Mouse (Mus musculus) bone marrow, adult 2 months (tissue): Measurements from ENCODE around the gene Dlgap1.

Experiments
- CTCF ChIP-seq: fragments of 200-500 bp; IDR thresholded peaks from 2 replicates; pipeline ENCODE4 v1.5.1; 2011; ENCODE audit warnings: low read length, control low read depth; ENCODE audit not compliant: control insufficient read depth, insufficient read depth
- POLR2A ChIP-seq: fragments of 200-500 bp; IDR thresholded peaks from 2 replicates; pipeline ENCODE4 v1.6.1; 2011; ENCODE audit warnings: low read depth, mild to moderate bottlenecking, control low read depth, low read length, borderline replicate concordance; ENCODE audit not compliant: control insufficient read depth

GRCm38 (mm10) chr17:70020376-70020775, 51.5 kb downstream of the Dlgap1 start:
- TF ChIP-seq CTCF, result no peak
- no peak for TF ChIP-seq POLR2A
